Mouse (Mus musculus) subcutaneous adipose tissue, adult 2 months (tissue): Measurements from ENCODE around the gene Olfr613. TPM values are rescaled to one million over a fixed set of nuclear protein-coding genes. Genes with fewer than 3 reads are reported as not detected.

Source experiments
- polyA plus RNA-seq: library from polyadenylated mRNA; depleted of rRNA; stranded (reverse); fragments of >200 nt; gene quantifications from 2 replicates; pipeline ENCODE4 v1.2.3, GENCODE M21; 2012; ENCODE audit warnings: low replicate concordance; rRNA removed

Gene Olfr613
- polyA plus RNA-seq, result not detected in 2 replicates

GRCm38 (mm10) chr7:103547774-103548173 lies at the start of gene Olfr613:
Gene Olfr613, plus strand, starts transcription at chr7:103548074.

GRCm38 (mm10) chr7:103512022-103512421 lies 35.9 kb upstream of the Olfr613 start, which contains the start of gene Olfr610:
Gene Olfr610, minus strand, starts transcription at chr7:103512122.

GRCm38 (mm10) chr7:103520746-103521145 lies 27.1 kb upstream of the Olfr613 start, which contains the start of gene Olfr611:
Gene Olfr611, minus strand, starts transcription at chr7:103520846.

GRCm38 (mm10) chr7:103542617-103543016 lies 5.3 kb upstream of the Olfr613 start, which contains the start of gene Olfr612:
Gene Olfr612, minus strand, starts transcription at chr7:103542717.

GRCm38 (mm10) chr7:103555779-103556178 lies 7.9 kb downstream of the Olfr613 start, which contains the start of gene Olfr615:
Gene Olfr615, plus strand, starts transcription at chr7:103556079.

GRCm38 (mm10) chr7:103569043-103569442 lies 21.2 kb downstream of the Olfr613 start, which contains the start of gene Olfr616:
Gene Olfr616, minus strand, starts transcription at chr7:103569143.

GRCm38 (mm10) chr7:103572761-103573160 lies 24.9 kb downstream of the Olfr613 start, which contains the start of gene Olfr617:
Gene Olfr617, plus strand, starts transcription at chr7:103573061.

GRCm38 (mm10) chr7:103589803-103590202 lies 41.9 kb downstream of the Olfr613 start, which contains the start of gene Olfr618:
Gene Olfr618, plus strand, starts transcription at chr7:103590103.

GRCm38 (mm10) chr7:103600275-103600674 lies 52.4 kb downstream of the Olfr613 start, which contains the start of gene Olfr619:
Gene Olfr619, plus strand, starts transcription at chr7:103600575.

Other genes with a start within 250 kb of the Olfr613 start
- gene Olfr596, start 242.4 kb upstream of the Olfr613 start, polyA plus RNA-seq, result not detected in 2 replicates
- not detected in 2 replicates for gene Olfr597, start 231.8 kb upstream of the Olfr613 start, polyA plus RNA-seq
- gene Olfr598, start 224.5 kb upstream of the Olfr613 start, polyA plus RNA-seq, result not detected in 2 replicates
- not detected in 2 replicates for gene Olfr599, start 212.2 kb upstream of the Olfr613 start, polyA plus RNA-seq
- gene Olfr600, start 198.4 kb upstream of the Olfr613 start, polyA plus RNA-seq, result not detected in 2 replicates
- not detected in 2 replicates for gene Olfr601, start 185.4 kb upstream of the Olfr613 start, polyA plus RNA-seq
- not detected in 2 replicates for gene Olfr603, start 161.9 kb upstream of the Olfr613 start, polyA plus RNA-seq
- gene Usp17lc, start 133.0 kb upstream of the Olfr613 start, polyA plus RNA-seq, result not detected in 2 replicates
- not detected in 2 replicates for gene Olfr605, start 102.6 kb upstream of the Olfr613 start, polyA plus RNA-seq
- not detected in 2 replicates for gene Olfr606, start 99.0 kb upstream of the Olfr613 start, polyA plus RNA-seq
- not detected in 2 replicates for gene Olfr607, start 83.9 kb upstream of the Olfr613 start, polyA plus RNA-seq
- gene Olfr608, start 78.2 kb upstream of the Olfr613 start, polyA plus RNA-seq, result not detected in 2 replicates
- not detected in 2 replicates for gene Olfr609, start 50.0 kb upstream of the Olfr613 start, polyA plus RNA-seq
- gene Olfr610, start 36.0 kb upstream of the Olfr613 start, polyA plus RNA-seq, result not detected in 2 replicates
- gene Olfr611, start 27.2 kb upstream of the Olfr613 start, polyA plus RNA-seq, result not detected in 2 replicates
- gene Olfr612, start 5.4 kb upstream of the Olfr613 start, polyA plus RNA-seq, result not detected in 2 replicates
- not detected in 2 replicates for gene Olfr615, start 8.0 kb downstream of the Olfr613 start, polyA plus RNA-seq
- not detected in 2 replicates for gene Olfr616, start 21.1 kb downstream of the Olfr613 start, polyA plus RNA-seq
- not detected in 2 replicates for gene Olfr617, start 25.0 kb downstream of the Olfr613 start, polyA plus RNA-seq
- gene Olfr618, start 42.0 kb downstream of the Olfr613 start, polyA plus RNA-seq, result not detected in 2 replicates
- gene Olfr619, start 52.5 kb downstream of the Olfr613 start, polyA plus RNA-seq, result not detected in 2 replicates
- gene Olfr620, start 64.5 kb downstream of the Olfr613 start, polyA plus RNA-seq, result not detected in 2 replicates
- not detected in 2 replicates for gene Olfr622, start 94.6 kb downstream of the Olfr613 start, polyA plus RNA-seq
- gene Olfr623, start 115.6 kb downstream of the Olfr613 start, polyA plus RNA-seq, result not detected in 2 replicates
- not detected in 2 replicates for gene Olfr624, start 123.1 kb downstream of the Olfr613 start, polyA plus RNA-seq
- not detected in 2 replicates for gene Olfr625-ps1, start 134.6 kb downstream of the Olfr613 start, polyA plus RNA-seq
- gene Olfr243, start 166.6 kb downstream of the Olfr613 start, polyA plus RNA-seq, result not detected in 2 replicates
- gene Olfr628, start 182.3 kb downstream of the Olfr613 start, polyA plus RNA-seq, result not detected in 2 replicates
- gene Olfr629, start 196.9 kb downstream of the Olfr613 start, polyA plus RNA-seq, result not detected in 2 replicates
- gene Olfr630, start 209.3 kb downstream of the Olfr613 start, polyA plus RNA-seq, result not detected in 2 replicates
- not detected in 2 replicates for gene Olfr69, start 223.5 kb downstream of the Olfr613 start, polyA plus RNA-seq
- gene Olfr68, start 231.6 kb downstream of the Olfr613 start, polyA plus RNA-seq, result not detected in 2 replicates
- not detected in 2 replicates for gene Olfr67, start 243.7 kb downstream of the Olfr613 start, polyA plus RNA-seq